Mouse (Mus musculus): ENCODE data around the gene Ftsj3. TPM values are rescaled to one million over a fixed set of nuclear protein-coding genes. Genes with fewer than 3 reads are reported as not detected.

The Ftsj3 gene
- polyA plus RNA-seq, 1 experiment = 0.56 TPM

- H3K4me1 ChIP-seq (ENCODE audit: control insufficient read depth) = no peaks in the 10 kb centered on the region
- H3K36me3 ChIP-seq (ENCODE audit: control insufficient read depth) = no peaks in the 10 kb centered on the region
- no peaks in the 10 kb centered on the region for H3K27me3 ChIP-seq (ENCODE audit: control insufficient read depth)
- H3K9me3 ChIP-seq (ENCODE audit: control insufficient read depth, low read length) = no peaks in the 10 kb centered on the region
- no peak for TF ChIP-seq TAL1 (IDR thresholded peaks at IDR 0.05; ENCODE audit: low read length)
- TF ChIP-seq GATA1 (IDR thresholded peaks at IDR 0.05; ENCODE audit: low read length) = no peak
- no peak overlapping the region for H3K4me3 ChIP-seq (replicated peaks)
Observed at GRCm38 (mm10) chr11:106284126-106284525, 28.2 kb upstream of the Ftsj3 start.

GRCm38 (mm10) chr11:106283371-106283770, 27.5 kb upstream of the Ftsj3 start:
- H3K27me3 ChIP-seq (ENCODE audit: control insufficient read depth) = no peaks in the 10 kb centered on the region
- TF ChIP-seq GATA1 (IDR thresholded peaks at IDR 0.05; ENCODE audit: low read length) (no peak), TAL1 (IDR thresholded peaks at IDR 0.05; ENCODE audit: low read length) (no peak)
- H3K36me3 ChIP-seq (ENCODE audit: control insufficient read depth) = no peaks in the 10 kb centered on the region
- H3K4me3 ChIP-seq (replicated peaks) = no peak overlapping the region
- H3K9me3 ChIP-seq (ENCODE audit: control insufficient read depth, low read length) = no peaks in the 10 kb centered on the region
- no peaks in the 10 kb centered on the region for H3K4me1 ChIP-seq (ENCODE audit: control insufficient read depth)

- Histone ChIP-seq H3K36me3 (ENCODE audit: control insufficient read depth) (no peaks in the 10 kb centered on the region), H3K27me3 (ENCODE audit: control insufficient read depth) (peaks cover 3% of the 10 kb centered on the region; the same call in 1 of the 2 replicates), H3K4me3 (replicated peaks) (no peak overlapping the region), H3K4me1 (ENCODE audit: control insufficient read depth) (no peaks in the 10 kb centered on the region), H3K9me3 (ENCODE audit: control insufficient read depth, low read length) (no peaks in the 10 kb centered on the region)
- TF ChIP-seq TAL1 (IDR thresholded peaks at IDR 0.05; ENCODE audit: low read length) = no peak
- no peak for TF ChIP-seq GATA1 (IDR thresholded peaks at IDR 0.05; ENCODE audit: low read length)
Observed at GRCm38 (mm10) chr11:106282452-106282851, 26.6 kb upstream of the Ftsj3 start.

- Histone ChIP-seq H3K4me3 (replicated peaks) (peak within 1 kb of the TSS; percentile 10), H3K9me3 (ENCODE audit: control insufficient read depth, low read length) (no peaks in the 10 kb centered on the region), H3K27me3 (ENCODE audit: control insufficient read depth) (peaks cover 5% of the 10 kb centered on the region), H3K4me1 (ENCODE audit: control insufficient read depth) (peaks cover 35% of the 10 kb centered on the region), H3K36me3 (ENCODE audit: control insufficient read depth) (no peaks in the 10 kb centered on the region)
- TF ChIP-seq TAL1 (IDR thresholded peaks at IDR 0.05; ENCODE audit: low read length) = no peak
- no peak for TF ChIP-seq GATA1 (IDR thresholded peaks at IDR 0.05; ENCODE audit: low read length)
Observed at GRCm38 (mm10) chr11:106276454-106276853, 20.6 kb upstream of the Ftsj3 start, which contains the start of gene Tcam1. Gene Tcam1 (plus strand): TSS chr11:106276672.

- H3K4me1 ChIP-seq (ENCODE audit: control insufficient read depth) = peaks cover 48% of the 10 kb centered on the region
- H3K27me3 ChIP-seq (ENCODE audit: control insufficient read depth) = peaks cover 5% of the 10 kb centered on the region
- TF ChIP-seq TAL1 (IDR thresholded peaks at IDR 0.05; ENCODE audit: low read length) (no peak), GATA1 (IDR thresholded peaks at IDR 0.05; ENCODE audit: low read length) (no peak)
- no peak overlapping the region for H3K4me3 ChIP-seq (replicated peaks)
- H3K36me3 ChIP-seq (ENCODE audit: control insufficient read depth) = peaks cover 11% of the 10 kb centered on the region
- H3K9me3 ChIP-seq (ENCODE audit: control insufficient read depth, low read length) = no peaks in the 10 kb centered on the region
Observed at GRCm38 (mm10) chr11:106274971-106275411, 19.1 kb upstream of the Ftsj3 start.

GRCm38 (mm10) chr11:106274374-106274773, 18.5 kb upstream of the Ftsj3 start:
- peaks cover 13% of the 10 kb centered on the region for H3K36me3 ChIP-seq (ENCODE audit: control insufficient read depth)
- peaks cover 5% of the 10 kb centered on the region for H3K27me3 ChIP-seq (ENCODE audit: control insufficient read depth)
- H3K4me1 ChIP-seq (ENCODE audit: control insufficient read depth) = peaks cover 51% of the 10 kb centered on the region
- H3K4me3 ChIP-seq (replicated peaks) = no peak overlapping the region
- no peaks in the 10 kb centered on the region for H3K9me3 ChIP-seq (ENCODE audit: control insufficient read depth, low read length)
- TF ChIP-seq GATA1 (IDR thresholded peaks at IDR 0.05; ENCODE audit: low read length) (no peak), TAL1 (IDR thresholded peaks at IDR 0.05; ENCODE audit: low read length) (no peak)

GRCm38 (mm10) chr11:106273811-106274210, 17.9 kb upstream of the Ftsj3 start:
- Histone ChIP-seq H3K4me1 (ENCODE audit: control insufficient read depth) (peaks cover 56% of the 10 kb centered on the region), H3K9me3 (ENCODE audit: control insufficient read depth, low read length) (no peaks in the 10 kb centered on the region), H3K4me3 (replicated peaks) (peak overlapping the region; percentile 95), H3K27me3 (ENCODE audit: control insufficient read depth) (peaks cover 5% of the 10 kb centered on the region), H3K36me3 (ENCODE audit: control insufficient read depth) (peaks cover 19% of the 10 kb centered on the region)
- TF ChIP-seq TAL1 (IDR thresholded peaks at IDR 0.05; ENCODE audit: low read length) (no peak), GATA1 (IDR thresholded peaks at IDR 0.05; ENCODE audit: low read length) (no peak)

- Histone ChIP-seq H3K4me1 (ENCODE audit: control insufficient read depth) (peaks cover 60% of the 10 kb centered on the region), H3K36me3 (ENCODE audit: control insufficient read depth) (peaks cover 23% of the 10 kb centered on the region), H3K9me3 (ENCODE audit: control insufficient read depth, low read length) (no peaks in the 10 kb centered on the region), H3K27me3 (ENCODE audit: control insufficient read depth) (peaks cover 5% of the 10 kb centered on the region), H3K4me3 (replicated peaks) (peak overlapping the region; percentile 95)
- TF ChIP-seq TAL1 (IDR thresholded peaks at IDR 0.05; ENCODE audit: low read length) (no peak), GATA1 (IDR thresholded peaks at IDR 0.05; ENCODE audit: low read length) (no peak)
Observed at GRCm38 (mm10) chr11:106273311-106273684, 17.4 kb upstream of the Ftsj3 start.

GRCm38 (mm10) chr11:106272644-106273310, 16.9 kb upstream of the Ftsj3 start, which contains the start of gene Smarcd2:
Gene Smarcd2 (minus strand): TSS chr11:106272972.
- Histone ChIP-seq H3K4me1 (ENCODE audit: control insufficient read depth) (peaks cover 64% of the 10 kb centered on the region), H3K9me3 (ENCODE audit: control insufficient read depth, low read length) (no peaks in the 10 kb centered on the region), H3K36me3 (ENCODE audit: control insufficient read depth) (peaks cover 28% of the 10 kb centered on the region), H3K4me3 (replicated peaks) (peak within 1 kb of the TSS; percentile 95), H3K27me3 (ENCODE audit: control insufficient read depth) (peaks cover 2% of the 10 kb centered on the region)
- peak; percentile 32; the same call in 1 of the 2 replicates for TF ChIP-seq GATA1 (IDR thresholded peaks at IDR 0.05; ENCODE audit: low read length)
- no peak for TF ChIP-seq TAL1 (IDR thresholded peaks at IDR 0.05; ENCODE audit: low read length)

Data from erythroblast, embryonic 14.5 days (primary cell).